Mouse (Mus musculus) kidney, adult 2 months (tissue): ENCODE measurements around the gene Upk3b. TPM values are rescaled to one million over a fixed set of nuclear protein-coding genes. Genes with fewer than 3 reads are reported as not detected.

Experiments used
- DNase-seq: peaks from one replicate; pipeline ENCODE4 v3.0.0; 2021
- H3K27ac ChIP-seq: fragments of 200-500 bp; 2 replicates; pipeline ENCODE4 v1.5.1; 2012; ENCODE audit warnings: low read depth, low read length, control low read depth, inconsistent platforms; ENCODE audit not compliant: insufficient read depth
- H3K27me3 ChIP-seq: fragments of 200-500 bp; replicated peaks from 2 replicates; pipeline ENCODE4 v1.6.1; 2012; ENCODE audit warnings: mild to moderate bottlenecking, moderate library complexity, low read length, inconsistent platforms; ENCODE audit not compliant: control insufficient read depth, insufficient read depth
- H3K36me3 ChIP-seq: fragments of 200-500 bp; 2 replicates; pipeline ENCODE4 v1.6.1; 2012; ENCODE audit warnings: mild to moderate bottlenecking, moderate library complexity, low read length, inconsistent platforms; ENCODE audit not compliant: control insufficient read depth, insufficient read depth
- H3K4me1 ChIP-seq: fragments of 200-500 bp; 2 replicates; pipeline ENCODE4 v1.6.1; 2011; ENCODE audit warnings: low read length; ENCODE audit not compliant: control insufficient read depth, insufficient read depth
- H3K4me3 ChIP-seq: fragments of 200-500 bp; 2 replicates; pipeline ENCODE4 v1.5.1; 2011; ENCODE audit warnings: mild to moderate bottlenecking, low read depth, low read length, control low read depth; ENCODE audit not compliant: insufficient read depth
- CTCF ChIP-seq: fragments of 200-500 bp; conservative IDR thresholded peaks from 2 replicates; pipeline ENCODE4 v1.5.1; 2011; ENCODE audit warnings: low read depth, mild to moderate bottlenecking, control low read depth, low read length, moderate library complexity, mixed read lengths; ENCODE audit not compliant: insufficient read depth, insufficient read length
- POLR2A ChIP-seq: fragments of 200-500 bp; IDR thresholded peaks from one replicate; pipeline ENCODE4 v1.6.1; 2011; ENCODE audit warnings: low read depth, low read length, control low read depth
- WGBS: fragments of 180-500 bp; shearing (Covaris S2); methylation state at CpG from one replicate; pipeline ENCODE4 v1.1.7; 2018; 5-methylcytosine and 5-hydroxymethylcytosine counted together
- polyA plus RNA-seq: library from polyadenylated mRNA; depleted of rRNA; stranded (reverse); fragments of >200 nt; gene quantifications from 2 replicates; pipeline ENCODE4 v1.2.3, GENCODE M21; 2012; rRNA removed

Gene Upk3b
- polyA plus RNA-seq: 7.7 and 8.1 TPM in 2 replicates

- Histone ChIP-seq H3K27me3 (no peaks in the 10 kb centered on the region), H3K36me3 (no peaks in the 10 kb centered on the region), H3K4me1 (no peaks in the 10 kb centered on the region), H3K27ac (no peak within 1 kb of the TSS), H3K4me3 (no peak within 1 kb of the TSS; the same call in 1 of the 2 replicates)
- no peak for DNase-seq
- 78% methylated on average over 17 of the region's 17 CpGs for WGBS
- TF ChIP-seq POLR2A (no peak), CTCF (no peak)
These were observed at the start of gene Upk3b for GRCm38 (mm10) chr5:136038258-136039214. TSS of gene Upk3b (plus strand) at chr5:136038496.

- Histone ChIP-seq H3K4me3 (no peak overlapping the region), H3K4me1 (no peaks in the 10 kb centered on the region; the same call in 1 of the 2 replicates), H3K27ac (no peak overlapping the region), H3K36me3 (no peaks in the 10 kb centered on the region), H3K27me3 (no peaks in the 10 kb centered on the region)
- TF ChIP-seq CTCF: no peak
- TF ChIP-seq POLR2A: no peak
- no peak for DNase-seq
- WGBS: 84% methylated on average over 5 of the region's 5 CpGs
These were observed 47.7 kb upstream of the Upk3b start for GRCm38 (mm10) chr5:135990601-135991000.

GRCm38 (mm10) chr5:135993381-135993965, 44.8 kb upstream of the Upk3b start:
- H3K36me3 ChIP-seq: no peaks in the 10 kb centered on the region
- 46% methylated on average over 5 of the region's 5 CpGs for WGBS

GRCm38 (mm10) chr5:135994335-135994724, 44.0 kb upstream of the Upk3b start:
- no peak overlapping the region for H3K27ac ChIP-seq
- no peak for DNase-seq
- no peak for TF ChIP-seq POLR2A
- no peak for TF ChIP-seq CTCF
- no peaks in the 10 kb centered on the region; the same call in 1 of the 2 replicates for H3K4me1 ChIP-seq
- no peak overlapping the region for H3K4me3 ChIP-seq
- no peaks in the 10 kb centered on the region for H3K27me3 ChIP-seq
- WGBS: 57% methylated on average over 8 of the region's 8 CpGs
- H3K36me3 ChIP-seq: no peaks in the 10 kb centered on the region

More at GRCm38 (mm10) chr5:135993381-135993965, 44.8 kb upstream of the Upk3b start:
- Histone ChIP-seq H3K27ac (no peak overlapping the region), H3K4me1 (no peaks in the 10 kb centered on the region; the same call in 1 of the 2 replicates), H3K27me3 (no peaks in the 10 kb centered on the region), H3K4me3 (no peak overlapping the region)
- peak; percentile 55 for DNase-seq
- TF ChIP-seq POLR2A: no peak
- TF ChIP-seq CTCF: no peak

GRCm38 (mm10) chr5:135994725-135995687, 43.3 kb upstream of the Upk3b start, which contains the start of gene Dtx2:
TSS of gene Dtx2 (plus strand) at chr5:135994800.
- TF ChIP-seq POLR2A (peak; percentile 89), CTCF (0 out of 2 replicates have a peak, but pooled peaks have one; percentile 5)
- Histone ChIP-seq H3K36me3 (no peaks in the 10 kb centered on the region), H3K4me1 (no peaks in the 10 kb centered on the region; the same call in 1 of the 2 replicates), H3K27ac (no peak within 1 kb of the TSS), H3K4me3 (peak within 1 kb of the TSS; percentile 88), H3K27me3 (no peaks in the 10 kb centered on the region)
- DNase-seq: peak; percentile 93
- WGBS: 1% methylated on average over 46 of the region's 47 CpGs

GRCm38 (mm10) chr5:135996162-135996561, 42.1 kb upstream of the Upk3b start:
- Histone ChIP-seq H3K4me3 (no peak overlapping the region), H3K4me1 (no peaks in the 10 kb centered on the region; the same call in 1 of the 2 replicates), H3K27me3 (no peaks in the 10 kb centered on the region), H3K27ac (no peak overlapping the region), H3K36me3 (no peaks in the 10 kb centered on the region)
- WGBS: 80% methylated on average over 8 of the region's 8 CpGs
- DNase-seq: no peak
- no peak for TF ChIP-seq CTCF
- TF ChIP-seq POLR2A: no peak
